ENCODE assay signal across 28 mouse cellular contexts in the genomic region with DNA sequence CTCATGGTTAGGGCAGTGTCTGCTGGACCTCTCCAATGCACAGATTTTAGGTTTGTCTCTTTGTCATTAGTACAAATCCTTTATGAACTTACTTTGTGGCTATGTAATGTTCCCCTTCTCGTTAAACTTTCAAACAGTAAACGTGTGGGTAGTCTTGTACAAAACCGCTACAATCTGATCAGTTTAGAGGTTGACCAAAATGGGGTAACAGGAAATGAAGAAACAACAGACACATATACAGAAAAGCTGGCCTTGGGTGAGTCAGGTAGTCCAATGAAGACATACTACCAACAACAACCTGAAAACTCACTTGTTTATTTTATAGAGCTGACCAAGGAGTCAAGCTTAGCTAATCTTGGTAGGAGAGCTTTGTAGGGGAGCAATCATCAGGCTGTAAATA.
"Had no signal": no experiment of that assay in that cellular context is flagged by ENCODE, and none has a peak within 500 bp of the region (broad histone marks: within the 10 kb centered on the region; RNA-seq: fewer than 3 reads in every experiment).

No protein-coding gene starts in this region.

- H3K36me3 ChIP-seq: embryonic facial prominence, embryonic 10.5 days; embryonic facial prominence, embryonic 12.5 days; embryonic facial prominence, embryonic 13.5 days; embryonic facial prominence, embryonic 15.5 days; forebrain, embryonic 10.5 days; forebrain, embryonic 12.5 days; forebrain, embryonic 15.5 days had no signal

- H3K4me1 ChIP-seq: embryonic facial prominence, embryonic 15.5 days; forebrain, embryonic 12.5 days had no signal

- H3K27me3 ChIP-seq: embryonic facial prominence, embryonic 12.5 days; embryonic facial prominence, embryonic 13.5 days; embryonic facial prominence, embryonic 15.5 days; forebrain, embryonic 12.5 days; forebrain, embryonic 13.5 days; forebrain, embryonic 15.5 days had no signal

- H3K27ac ChIP-seq: embryonic facial prominence, embryonic 10.5 days; embryonic facial prominence, embryonic 12.5 days; embryonic facial prominence, embryonic 13.5 days; embryonic facial prominence, embryonic 15.5 days; forebrain, embryonic 10.5 days; forebrain, embryonic 12.5 days; forebrain, embryonic 13.5 days; forebrain, embryonic 15.5 days; gastrocnemius, adult 2 months; heart, adult 2 months had no signal

- H3K9ac ChIP-seq: embryonic facial prominence, embryonic 12.5 days; embryonic facial prominence, embryonic 13.5 days; embryonic facial prominence, embryonic 15.5 days; forebrain, embryonic 12.5 days; forebrain, embryonic 13.5 days; forebrain, embryonic 15.5 days; forebrain, postnatal 0 days had no signal

- DNase-seq: cerebellum, adult 2 months; cerebellum, adult 8-10 months; cerebellum, adult 9-10 months; cerebellum, adult 9-11 months; cerebellum, postnatal 10 days; cerebellum, postnatal 14 days; cerebellum, postnatal 25 days; cerebellum, postnatal 36 days; embryo, embryonic 11 days; forebrain, postnatal 0 days; gastrocnemius, adult 2 months; gastrocnemius, postnatal 10 days; gastrocnemius, postnatal 14 days; gastrocnemius, postnatal 25 days; gastrocnemius, postnatal 36 days; heart, adult 18-20 months; heart, adult 2 months had no signal

- ATAC-seq: forebrain, embryonic 13.5 days; forebrain, embryonic 14.5 days; forebrain, embryonic 15.5 days; forebrain, embryonic 16.5 days; forebrain, postnatal 0 days had no signal

- H3K4me2 ChIP-seq: embryonic facial prominence, embryonic 12.5 days; embryonic facial prominence, embryonic 13.5 days; embryonic facial prominence, embryonic 15.5 days; forebrain, embryonic 12.5 days; forebrain, embryonic 13.5 days; forebrain, embryonic 15.5 days had no signal

- H3K4me3 ChIP-seq: embryonic facial prominence, embryonic 10.5 days; embryonic facial prominence, embryonic 12.5 days; embryonic facial prominence, embryonic 13.5 days; embryonic facial prominence, embryonic 15.5 days; erythroblast, embryonic 14.5 days; forebrain, embryonic 10.5 days; forebrain, embryonic 12.5 days; forebrain, embryonic 13.5 days; forebrain, embryonic 15.5 days; gastrocnemius, adult 2 months; heart, adult 2 months had no signal

- H3K9me3 ChIP-seq: embryonic facial prominence, embryonic 10.5 days; embryonic facial prominence, embryonic 12.5 days; embryonic facial prominence, embryonic 13.5 days; embryonic facial prominence, embryonic 15.5 days; forebrain, embryonic 10.5 days; forebrain, embryonic 12.5 days; forebrain, embryonic 13.5 days; forebrain, embryonic 15.5 days had no signal
